Mouse (Mus musculus) natural killer cell, adult 2 months (primary cell): ENCODE measurements around the gene Olfr9.
"Not testable (repeated sequence)": the region's sequence is repeated elsewhere in the genome, so short reads cannot be mapped to it uniquely, and the experiment has no call there.

Experiments
- DNase-seq, 2 experiments: peaks; one replicate each; pipeline ENCODE4 v3.0.0; 2022; ENCODE audit warnings: low spot score in 2 of 2

The Olfr9 gene

DNA sequence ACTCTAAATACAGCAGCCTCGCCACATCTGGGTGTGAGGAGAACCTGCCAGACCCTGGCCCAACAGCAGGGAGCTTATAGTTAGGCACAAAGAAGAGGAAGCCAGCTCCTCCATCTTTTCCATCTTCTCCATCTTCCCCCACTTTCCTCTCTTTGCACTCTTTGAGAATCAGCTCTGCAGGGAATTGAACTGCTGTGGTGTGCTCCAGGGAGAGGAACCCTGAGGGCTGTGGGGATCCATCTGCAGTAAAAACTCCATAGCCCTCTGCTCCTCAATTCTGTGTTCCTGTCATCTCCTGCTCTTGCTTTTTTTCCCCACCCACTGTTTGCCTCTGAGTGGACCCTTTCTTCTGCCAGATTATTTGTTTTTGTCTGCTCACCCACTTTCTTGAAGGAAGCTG, at the start of gene Olfr9:
TSS of gene Olfr9 (plus strand) at position 301 of the 400 bp plus-strand sequence.
- not testable (repeated sequence) for DNase-seq

DNA sequence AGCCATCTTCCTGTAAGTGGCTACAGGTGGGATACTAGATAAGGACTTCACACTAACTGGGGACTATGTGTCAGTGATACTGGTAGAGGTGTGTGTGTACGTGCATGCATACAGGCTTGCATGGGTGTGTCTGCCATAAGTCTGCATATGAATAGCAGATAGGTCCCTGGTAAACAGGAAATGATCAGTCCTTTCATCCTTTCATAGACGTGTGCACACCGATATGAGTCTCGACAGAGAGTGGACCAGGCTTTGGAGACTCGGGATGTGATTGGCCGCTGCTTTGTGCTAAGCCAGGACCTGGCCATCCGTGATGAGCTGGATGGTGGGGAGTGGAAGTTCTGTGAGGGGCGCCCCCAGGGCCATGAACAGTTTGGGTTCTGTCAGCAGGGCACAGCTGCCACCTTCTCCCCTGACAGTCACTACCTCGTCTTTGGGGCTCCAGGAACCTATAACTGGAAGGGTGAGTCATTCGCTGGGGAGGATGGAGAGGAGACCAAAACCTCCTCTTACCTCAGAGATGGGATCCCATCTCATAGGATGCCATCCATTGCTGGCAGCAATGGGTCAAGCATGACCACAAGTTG, 48.7 kb upstream of the Olfr9 start:
- no peak for DNase-seq

DNA sequence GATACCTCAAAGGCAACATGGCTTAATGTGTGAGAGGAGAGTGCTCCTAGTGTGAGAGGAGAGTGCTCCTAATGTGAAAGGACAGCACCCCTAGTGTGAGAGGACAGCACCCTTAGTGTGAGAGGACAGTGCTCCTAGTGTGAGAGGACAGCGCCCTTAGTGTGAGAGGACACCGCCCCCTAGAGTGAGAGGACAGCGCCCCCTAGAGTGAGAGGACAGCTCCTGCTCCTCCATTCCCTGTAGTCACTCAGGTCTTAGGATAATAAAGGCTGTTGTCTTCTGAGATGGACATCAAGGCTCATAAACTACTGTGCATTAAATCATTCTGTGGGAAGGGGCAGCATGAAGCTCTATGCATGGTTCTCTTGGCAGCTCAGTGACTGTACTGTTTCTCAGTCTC, 43.6 kb upstream of the Olfr9 start:
- no peak for DNase-seq

DNA sequence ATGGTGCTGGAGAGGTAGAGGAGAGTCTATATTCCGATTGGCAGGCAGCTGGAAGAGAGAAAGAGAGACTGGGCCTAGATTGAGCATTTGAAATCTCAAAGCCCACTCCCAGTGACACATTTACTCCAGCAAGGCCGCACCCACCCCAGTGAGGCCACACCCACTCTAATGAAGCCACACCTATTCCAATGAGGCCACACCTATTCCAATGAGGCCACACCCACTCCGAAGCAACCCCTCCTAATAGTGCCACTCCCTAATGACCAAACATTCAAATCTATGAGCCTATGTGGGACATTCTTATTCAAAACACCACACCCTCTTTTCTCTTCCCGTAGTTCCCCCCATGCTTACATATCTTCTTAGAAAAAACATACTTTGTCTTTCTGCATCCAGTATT, 41.7 kb upstream of the Olfr9 start:
- no peak for DNase-seq

DNA sequence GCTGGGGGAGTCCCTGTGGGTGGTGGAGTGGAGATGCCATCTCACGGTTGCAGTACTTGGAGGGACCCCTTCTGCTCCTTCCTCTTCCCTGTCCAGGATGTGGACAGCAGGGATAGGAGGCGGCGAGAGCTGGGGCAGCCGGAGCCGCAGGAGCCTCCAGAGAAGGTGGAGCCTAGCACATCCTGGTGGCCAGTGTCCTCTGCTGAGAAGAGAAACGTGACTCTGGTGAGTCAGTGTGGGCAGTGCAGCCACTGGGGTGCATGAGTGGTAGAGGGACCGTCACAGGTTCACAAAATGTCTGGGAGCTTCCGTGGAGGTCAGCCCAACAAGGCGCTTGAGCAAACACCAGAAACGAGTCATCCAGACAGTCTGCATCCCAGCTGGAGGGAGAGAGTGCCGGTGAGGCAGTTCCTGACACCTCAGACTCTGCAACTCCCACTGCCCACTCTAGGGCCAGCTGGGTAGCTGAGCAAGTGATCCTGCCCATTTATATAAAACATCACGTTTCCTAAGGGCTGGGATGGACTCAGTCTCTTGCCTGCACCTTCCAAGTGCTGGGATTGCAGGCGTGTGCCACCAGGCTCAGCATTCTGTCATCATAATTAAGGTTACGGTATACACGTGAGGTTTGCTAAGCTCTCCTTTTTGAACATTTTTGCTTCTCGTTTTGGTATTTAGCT, 38.9 kb upstream of the Olfr9 start:
- no peak for DNase-seq

DNA sequence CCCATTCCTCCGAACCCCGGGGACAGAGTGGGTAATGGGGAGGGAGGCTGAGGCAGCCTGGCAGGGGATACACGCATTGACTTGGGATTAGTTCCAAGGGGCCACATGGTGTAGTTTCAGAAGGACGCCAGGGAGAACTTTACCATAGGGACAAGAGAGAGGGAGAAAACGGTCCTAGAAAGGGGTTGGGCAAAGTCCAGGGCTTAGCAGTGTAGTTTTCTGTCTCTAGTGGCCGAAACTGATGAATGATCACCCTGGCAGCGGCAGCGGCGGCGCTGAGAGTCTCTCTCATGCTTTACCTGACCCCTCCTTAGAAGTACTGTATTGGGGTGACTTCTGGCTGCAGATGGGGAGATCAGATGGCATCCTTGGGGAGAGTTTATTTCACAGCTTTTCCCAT, 30.9 kb upstream of the Olfr9 start:
- no peak for DNase-seq

DNA sequence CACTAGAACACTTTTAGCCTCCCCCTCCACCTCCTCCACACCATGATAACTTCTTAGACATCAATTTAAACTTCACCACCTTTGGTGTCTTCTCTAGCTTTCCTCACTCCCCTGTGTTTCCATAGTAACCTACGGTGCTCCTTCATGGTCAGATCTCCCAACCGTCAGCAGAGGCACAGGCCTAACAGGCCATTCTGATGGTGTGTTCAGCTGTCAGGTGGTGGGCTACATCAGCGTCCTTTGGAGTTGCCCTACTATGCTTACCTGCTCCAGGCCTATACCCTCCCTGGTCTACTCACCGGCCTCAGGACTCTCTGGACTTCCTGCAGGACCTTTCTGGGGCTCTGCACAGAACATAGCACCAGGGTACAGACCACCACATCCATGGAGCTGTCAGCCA, 29.1 kb upstream of the Olfr9 start:
- no peak for DNase-seq

DNA sequence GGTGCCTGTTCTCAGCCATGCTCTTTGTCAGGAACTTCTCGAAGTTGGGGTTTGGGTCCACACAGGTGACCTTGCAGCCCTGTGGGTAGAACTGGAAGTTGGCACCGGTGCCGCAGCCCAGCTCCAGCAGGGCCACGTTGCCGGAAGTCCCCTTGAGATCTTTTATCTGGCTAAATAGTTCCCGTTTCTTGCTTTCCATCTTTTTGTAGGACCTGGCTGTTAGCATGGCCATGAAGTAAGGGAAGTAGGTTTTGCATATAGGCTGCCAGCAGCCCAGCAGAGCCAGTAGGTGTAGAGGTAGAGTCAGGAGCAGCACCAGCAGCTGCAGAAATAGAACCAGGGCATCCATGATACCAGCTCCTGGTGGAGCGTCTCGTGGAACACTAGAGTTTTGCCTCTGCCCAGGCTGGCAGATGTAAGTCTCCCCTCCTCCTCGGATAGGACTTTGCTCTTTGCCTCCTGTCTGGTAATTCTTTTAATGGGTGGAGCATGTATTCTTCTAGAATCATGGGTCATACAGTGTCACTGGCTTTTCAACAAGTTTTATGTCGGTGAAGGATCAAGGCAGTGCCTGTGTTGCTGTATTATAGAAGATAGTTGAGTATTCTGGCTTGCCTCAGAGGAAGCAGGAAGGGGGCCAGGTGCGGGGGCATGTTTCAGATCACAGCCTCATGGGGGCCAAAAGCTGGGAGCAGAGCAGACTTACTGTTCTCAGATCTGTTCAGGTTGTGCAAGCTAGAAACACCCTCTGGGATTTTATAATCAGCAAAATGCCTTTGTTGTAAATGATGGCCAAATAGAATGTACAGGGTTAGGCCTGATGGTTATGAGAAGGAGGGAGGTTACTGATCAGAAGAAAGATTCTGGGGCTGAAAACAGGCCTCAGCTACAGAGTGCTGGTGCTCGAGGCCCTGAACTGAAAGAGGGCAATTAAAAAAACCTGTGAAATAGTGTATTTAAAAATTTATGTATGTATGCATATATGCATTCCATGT, 28.3 kb upstream of the Olfr9 start, which contains the start of gene Mettl7b:
TSS of gene Mettl7b (minus strand) at position 399 of the 995 bp plus-strand sequence.
- DNase-seq = no peak

DNA sequence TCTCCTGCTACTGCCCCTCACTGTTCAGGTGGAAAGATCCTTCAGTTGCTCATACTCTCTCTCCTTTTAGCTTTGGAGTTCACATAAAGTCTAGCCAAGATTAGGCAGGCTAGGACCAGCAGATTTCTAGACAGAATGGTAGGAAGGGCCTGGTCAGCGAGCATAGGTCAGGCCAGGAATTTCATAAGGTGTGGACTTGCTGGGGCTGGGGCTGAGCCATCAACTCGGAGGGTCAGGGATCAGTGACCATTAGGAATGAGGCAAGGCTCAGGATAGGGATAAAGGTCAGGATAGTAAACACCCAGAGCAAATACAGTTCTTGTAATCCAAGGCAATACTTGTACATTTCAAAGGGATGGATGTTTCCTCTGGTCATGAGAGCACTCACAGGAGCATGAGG, 24.3 kb upstream of the Olfr9 start:
- DNase-seq = no peak

DNA sequence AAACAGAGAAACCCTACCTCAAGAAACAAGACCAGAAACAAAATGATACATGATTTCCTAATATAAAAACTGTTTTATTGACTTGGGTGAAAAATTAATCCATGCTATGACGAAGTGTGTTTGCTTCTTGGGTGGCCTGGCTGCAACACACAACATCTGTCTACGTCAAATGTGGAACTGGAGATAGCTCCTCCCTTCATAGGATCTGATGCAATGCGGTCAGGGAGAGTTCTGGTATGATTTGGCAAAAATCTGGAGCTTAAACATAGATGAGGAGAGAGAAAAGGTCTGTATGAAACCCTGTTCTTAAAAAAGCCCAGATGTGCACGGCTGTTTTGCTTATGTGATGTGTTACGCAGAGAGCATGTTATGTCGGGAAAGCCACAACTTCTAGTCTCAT, 23.4 kb upstream of the Olfr9 start:
- DNase-seq = no peak

DNA sequence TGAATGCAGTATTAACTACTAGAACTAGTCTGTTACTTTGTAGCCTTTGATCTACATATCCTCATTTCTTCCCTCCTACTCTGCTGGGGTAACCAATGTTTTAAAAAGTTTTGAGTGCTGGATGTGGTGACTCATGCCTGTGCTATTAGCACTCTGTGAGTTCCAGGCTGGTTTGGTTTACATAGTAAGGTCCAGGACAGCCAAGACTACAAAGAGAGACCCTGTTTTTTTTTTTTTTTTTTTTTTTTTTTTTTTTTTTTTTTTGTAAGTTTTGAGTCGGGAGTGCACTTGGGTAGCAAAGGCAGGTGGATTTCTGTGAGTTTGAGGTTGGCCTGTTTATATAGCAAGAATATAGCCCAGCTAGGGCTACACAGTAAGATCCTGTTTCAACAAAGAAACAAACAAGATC, 20.9 kb upstream of the Olfr9 start:
- DNase-seq = no peak

DNA sequence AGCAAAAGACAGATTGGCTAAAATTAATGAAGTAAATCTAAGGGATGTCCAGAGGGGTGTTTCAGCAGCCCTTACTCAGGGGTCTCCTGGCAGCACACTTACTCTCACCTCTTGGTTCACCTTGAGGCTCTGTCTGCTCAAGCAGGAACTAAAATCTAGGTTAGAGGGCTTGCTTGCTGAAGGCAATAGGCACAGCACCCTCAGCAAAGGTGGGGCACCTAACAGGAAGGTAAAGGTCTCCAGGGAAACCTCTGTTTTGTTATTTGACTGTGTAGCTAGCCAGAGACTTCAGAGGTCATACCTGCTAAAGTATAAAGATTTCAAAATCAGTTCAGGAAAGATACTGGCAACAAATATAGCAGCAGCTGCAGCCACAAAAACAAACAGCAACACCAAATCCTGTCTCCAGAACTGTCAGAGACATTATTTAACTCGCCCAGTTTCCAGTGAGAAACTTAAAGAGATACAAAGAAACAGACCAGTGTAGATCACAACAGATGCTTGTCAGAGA, 18.4 kb upstream of the Olfr9 start:
- no peak for DNase-seq

DNA sequence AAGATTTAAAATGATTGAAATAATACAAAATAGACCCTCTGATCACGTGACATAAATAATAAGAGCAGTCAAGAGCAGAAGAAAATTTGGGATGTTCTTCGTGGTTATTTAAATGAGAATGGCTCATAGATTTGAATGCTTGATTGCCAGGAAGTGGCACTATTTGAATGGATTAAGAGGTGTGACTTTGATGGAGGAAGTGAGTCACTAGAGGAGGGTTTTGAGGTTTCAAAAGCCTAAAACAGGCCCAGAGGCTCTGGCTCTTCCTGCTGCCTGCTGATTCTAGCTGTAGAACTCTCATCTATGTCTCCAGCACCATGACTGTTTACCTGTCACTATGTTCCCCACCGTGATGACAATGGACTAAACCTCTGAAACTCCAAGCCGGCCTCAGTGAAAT, 16.4 kb upstream of the Olfr9 start:
- DNase-seq = no peak

DNA sequence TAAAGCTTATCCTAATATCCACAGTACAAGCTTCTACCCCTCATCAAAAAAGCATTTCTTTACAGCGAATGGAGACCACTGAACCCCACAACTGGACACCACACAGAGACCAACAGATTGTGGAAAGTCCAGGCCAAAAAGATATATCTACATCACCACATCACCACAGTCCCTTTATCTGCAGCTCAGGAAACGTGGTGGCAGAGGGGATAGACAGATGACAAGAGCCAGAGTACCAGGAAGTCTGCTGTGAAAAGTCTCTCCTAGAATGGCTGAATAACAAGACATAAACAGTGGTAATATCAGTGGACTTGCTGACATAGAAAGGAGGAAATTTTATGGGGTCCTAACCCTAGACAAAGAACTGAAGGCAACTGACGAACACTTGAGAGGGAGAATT, 12.8 kb upstream of the Olfr9 start:
- DNase-seq = no peak

DNA sequence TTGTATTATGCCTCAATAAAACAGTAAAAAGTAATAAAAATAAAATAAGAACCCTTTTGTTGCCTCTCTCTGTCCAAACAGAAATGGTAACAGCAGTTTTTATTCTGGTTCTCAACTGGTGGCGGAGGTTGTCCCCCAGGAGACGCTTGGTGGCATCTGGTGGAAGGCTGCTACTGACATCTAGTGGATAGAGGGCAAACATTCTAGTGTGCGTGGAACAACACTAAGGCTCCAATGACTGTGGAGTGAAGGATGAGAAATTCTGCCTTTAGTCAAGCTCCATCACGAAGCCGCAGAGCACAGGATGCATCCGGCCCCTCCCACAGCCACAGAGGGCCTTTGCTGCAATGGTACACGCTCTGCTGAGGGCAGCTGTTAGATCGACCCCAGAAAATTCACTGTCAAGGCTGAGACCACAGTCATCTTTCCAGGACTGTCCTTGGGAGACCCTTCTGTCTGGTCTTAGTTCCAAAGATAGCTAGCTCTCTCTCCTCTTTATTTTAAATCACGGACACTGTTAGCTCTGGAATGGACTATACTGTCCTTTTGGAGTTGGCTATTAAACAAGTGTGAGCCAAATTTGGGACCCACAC, 11.6 kb upstream of the Olfr9 start:
- DNase-seq = no peak

DNA sequence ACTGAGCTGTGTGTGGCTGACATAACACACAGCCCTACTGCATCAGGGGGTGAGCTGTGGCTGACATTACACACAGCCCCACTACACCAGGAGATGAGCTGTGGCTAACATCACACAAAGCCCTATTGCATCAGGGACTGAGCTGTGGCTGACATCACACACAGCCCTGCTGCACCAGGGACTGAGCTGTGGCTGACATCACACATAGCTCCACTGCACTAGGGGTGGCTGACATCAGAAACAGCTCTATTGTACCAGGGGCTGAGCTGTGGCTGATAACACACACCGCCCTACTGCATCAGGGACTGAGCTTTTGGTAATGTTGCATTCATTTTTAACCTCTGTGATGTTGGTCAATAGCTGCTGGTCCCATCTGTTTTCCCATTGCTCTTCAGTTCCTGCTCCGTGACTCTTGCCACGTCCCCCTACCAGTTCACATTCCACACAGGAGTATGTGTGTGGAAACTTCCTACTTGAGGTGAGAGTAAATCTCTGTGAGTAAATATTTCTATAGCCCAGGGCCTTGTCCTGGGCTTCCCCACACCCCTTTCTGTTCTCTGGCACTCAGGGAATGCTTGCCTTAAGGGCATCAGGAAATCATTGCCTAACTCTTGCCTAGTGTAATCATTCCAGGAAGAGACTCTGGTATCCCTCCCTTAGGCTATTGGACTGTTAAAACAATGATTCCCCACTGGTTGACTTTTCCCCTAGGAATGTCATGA, 8.4 kb upstream of the Olfr9 start:
- no peak for DNase-seq

DNA sequence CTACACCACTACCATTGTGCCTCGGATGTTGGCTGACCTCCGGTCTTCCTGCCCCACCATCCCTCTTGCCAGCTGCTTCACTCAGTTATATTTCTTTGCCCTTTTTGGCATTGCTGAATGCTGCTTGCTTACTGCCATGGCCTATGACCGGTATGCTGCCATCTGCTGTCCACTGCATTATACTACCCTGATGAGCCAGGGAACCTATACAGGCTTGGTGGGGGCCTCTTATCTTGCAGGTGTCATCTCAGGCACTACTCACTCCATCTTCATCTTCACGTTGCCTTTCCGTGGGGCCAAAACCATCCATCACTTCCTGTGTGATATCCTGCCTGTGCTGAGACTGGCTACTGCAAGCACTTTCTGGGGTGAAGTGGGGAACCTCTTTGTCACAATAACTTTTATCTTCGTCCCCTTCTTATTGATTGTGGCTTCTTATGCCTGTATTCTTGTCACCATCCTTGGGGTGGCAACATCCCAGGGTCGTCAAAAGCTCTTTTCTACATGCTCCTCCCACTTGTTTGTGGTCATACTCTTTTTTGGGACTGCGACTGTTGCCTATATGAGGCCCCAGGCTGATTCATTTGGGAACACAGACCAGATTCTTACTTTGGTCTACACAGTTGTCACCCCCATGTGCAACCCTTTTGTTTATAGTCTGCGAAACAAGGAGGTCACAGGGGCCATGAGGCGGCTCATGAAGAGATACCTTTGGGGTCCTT, 1.1 kb downstream of the Olfr9 start:
- not testable (repeated sequence) for DNase-seq

DNA sequence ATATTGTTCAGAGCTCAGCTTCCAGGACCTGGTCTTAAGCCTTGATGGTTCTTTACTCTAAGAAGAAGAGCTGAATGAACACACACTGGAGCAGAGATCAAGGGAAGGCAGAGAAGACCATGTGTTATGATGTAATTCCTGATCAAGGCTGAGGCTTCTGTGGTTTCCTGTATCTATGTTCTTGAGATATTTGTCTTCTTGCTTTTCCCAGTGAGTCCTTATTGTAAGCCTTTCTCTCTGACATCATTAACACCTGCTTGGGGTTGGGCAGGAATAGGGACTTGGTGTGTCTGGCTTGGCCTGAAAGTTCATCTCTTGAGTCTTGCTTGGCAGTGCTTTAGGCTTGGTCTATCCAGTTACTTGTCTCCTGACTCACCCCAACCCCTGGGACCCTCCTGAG, 1.8 kb downstream of the Olfr9 start:
- DNase-seq = peak; percentile 2 to 35

DNA sequence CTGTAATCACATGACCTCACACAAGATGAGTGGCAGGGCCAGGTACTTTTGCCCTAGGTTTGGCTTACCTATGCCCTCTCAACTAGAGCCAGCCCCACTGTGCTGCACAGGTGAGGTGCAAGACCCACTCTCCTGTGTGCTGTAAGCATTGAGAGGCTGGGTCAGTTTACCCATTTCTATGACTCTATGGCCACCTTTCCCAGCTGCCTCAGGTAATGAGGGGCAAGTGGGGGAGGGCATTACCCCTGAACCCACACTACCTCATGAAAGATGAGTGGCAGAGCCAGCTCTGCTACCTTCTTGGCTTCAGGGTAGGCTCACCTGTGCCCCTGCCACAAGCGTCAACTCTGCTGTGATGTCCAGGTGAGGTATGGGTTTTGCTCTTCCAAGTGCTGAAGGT, 6.6 kb downstream of the Olfr9 start:
- no peak for DNase-seq

DNA sequence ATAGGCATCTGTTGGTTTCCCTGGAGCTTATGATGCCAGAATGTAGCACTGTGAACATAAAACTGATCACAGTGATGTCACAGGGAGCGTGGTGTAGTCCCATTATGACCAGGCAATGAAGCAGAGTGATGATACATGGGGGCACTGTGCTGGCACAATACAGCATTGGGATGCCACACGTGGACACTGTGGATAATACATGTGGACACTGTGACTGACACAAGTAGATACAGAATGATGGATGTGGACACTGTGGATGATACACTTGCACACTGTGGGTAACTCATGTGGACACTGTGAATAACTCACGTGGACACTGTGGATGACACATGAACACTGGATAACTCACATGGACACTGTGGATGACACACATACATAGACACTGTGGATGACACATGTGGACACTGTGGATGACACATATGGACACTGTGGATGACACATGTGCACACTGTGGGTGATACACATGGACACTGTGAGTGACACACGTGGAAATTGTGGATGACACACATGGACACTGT, 7.4 kb downstream of the Olfr9 start:
- DNase-seq = no peak
